In genomic region chr14:34508187-34508840, GRCm38 (mm10) we compare ENCODE assay signal across 9 mouse cellular contexts. TPM values are rescaled to one million over a fixed set of nuclear protein-coding genes. Genes with fewer than 3 reads are reported as not detected.
DNase-seq lines count a peak whose midpoint lies in the region; ATAC-seq and TF ChIP-seq lines count a peak whose summit lies in the region.
"Had no signal": no experiment of that assay in that cellular context is flagged by ENCODE, and none has a peak within 500 bp of the region (broad histone marks: within the 10 kb centered on the region; RNA-seq: fewer than 3 reads in every experiment).

No protein-coding gene starts in this region.

- peak; percentile 51; the same call in 1 of the 2 replicates for ATAC-seq in hindbrain, embryonic 14.5 days (ENCODE audit: low FRiP score)
- no peak for ATAC-seq in hindbrain, embryonic 16.5 days
- peak; percentile 81 for ATAC-seq in forebrain, embryonic 13.5 days
- ATAC-seq in midbrain, embryonic 13.5 days, result peak; percentile 67

- no peak for DNase-seq in hindbrain, embryonic 14.5 days (ENCODE audit: low spot score)
- peak; percentile 85 for DNase-seq in MN1 (ENCODE audit: low spot score)
- DNase-seq in kidney, postnatal 10 days, result no peak
- DNase-seq in left cerebral cortex, postnatal 10 days (ENCODE audit: extremely low spot score in 1 of 2, low spot score in 2 of 2), result no peak
- no peak for DNase-seq in thymus, adult 2 months
- DNase-seq: lung, postnatal 36 days had no signal

- no peak overlapping the region for H3K9ac ChIP-seq in hindbrain, embryonic 14.5 days
- H3K9ac ChIP-seq in hindbrain, embryonic 16.5 days (ENCODE audit: low read depth, low read length), result no peak overlapping the region
- H3K9ac ChIP-seq in forebrain, embryonic 13.5 days, result no peak overlapping the region
- H3K9ac ChIP-seq in midbrain, embryonic 13.5 days (replicated peaks), result 0 out of 2 replicates have a peak overlapping the region, but pooled peaks have one; percentile 39

- 0 out of 2 replicates have a peak overlapping the region, but pooled peaks have one; percentile 14 for H3K27ac ChIP-seq in hindbrain, embryonic 14.5 days
- H3K27ac ChIP-seq in hindbrain, embryonic 16.5 days (ENCODE audit: low read depth, low read length), result no peak overlapping the region
- H3K27ac ChIP-seq in forebrain, embryonic 13.5 days, result peak overlapping the region; percentile 37
- H3K27ac ChIP-seq in midbrain, embryonic 13.5 days, result peak overlapping the region; percentile 47; the same call in 1 of the 2 replicates
- H3K27ac ChIP-seq in thymus, adult 2 months (ENCODE audit: control insufficient read depth, insufficient read depth, low read length), result no peak overlapping the region

- no peak overlapping the region for H3K4me3 ChIP-seq in hindbrain, embryonic 14.5 days (replicated peaks; ENCODE audit: low read length)
- H3K4me3 ChIP-seq in hindbrain, embryonic 16.5 days (ENCODE audit: low read length), result no peak overlapping the region
- no peak overlapping the region for H3K4me3 ChIP-seq in forebrain, embryonic 13.5 days
- H3K4me3 ChIP-seq in midbrain, embryonic 13.5 days (replicated peaks), result no peak overlapping the region
- no peak overlapping the region for H3K4me3 ChIP-seq in thymus, adult 2 months (ENCODE audit: control insufficient read depth, insufficient read depth, low read length)

- no peaks in the 10 kb centered on the region for H3K27me3 ChIP-seq in hindbrain, embryonic 14.5 days (ENCODE audit: control insufficient read depth, insufficient read depth, low read length)
- H3K27me3 ChIP-seq in hindbrain, embryonic 16.5 days (replicated peaks; ENCODE audit: control insufficient read depth, insufficient read depth, low read length), result no peaks in the 10 kb centered on the region
- H3K27me3 ChIP-seq in forebrain, embryonic 13.5 days, result no peaks in the 10 kb centered on the region
- H3K27me3 ChIP-seq in midbrain, embryonic 13.5 days, result no peaks in the 10 kb centered on the region
- H3K27me3 ChIP-seq in thymus, adult 2 months (ENCODE audit: control insufficient read depth, insufficient read depth, low read length), result peaks cover 4% of the 10 kb centered on the region; the same call in 1 of the 2 replicates

- TF ChIP-seq CTCF in thymus, adult 2 months (IDR thresholded peaks at IDR 0.05; ENCODE audit: borderline replicate concordance, control insufficient read depth, extremely low read depth, insufficient read depth, low read length, poor library complexity), result no peak

- intact Hi-C loops in left cerebral cortex, postnatal 10 days (cut with DNase I), result no loop called here

- 0 out of 2 replicates have a peak, but pooled peaks cover 10% of the 10 kb centered on the region for H3K4me1 ChIP-seq in hindbrain, embryonic 14.5 days (replicated peaks; ENCODE audit: control insufficient read depth, insufficient read depth, low read length)
- peaks cover 4% of the 10 kb centered on the region for H3K4me1 ChIP-seq in hindbrain, embryonic 16.5 days (ENCODE audit: control insufficient read depth, insufficient read depth, low read depth, low read length)
- H3K4me1 ChIP-seq in forebrain, embryonic 13.5 days, result peaks cover 26% of the 10 kb centered on the region
- H3K4me1 ChIP-seq in midbrain, embryonic 13.5 days (replicated peaks), result peaks cover 24% of the 10 kb centered on the region
- H3K4me1 ChIP-seq in thymus, adult 2 months (replicated peaks; ENCODE audit: control insufficient read depth, insufficient read depth, low read length), result no peaks in the 10 kb centered on the region

- no peaks in the 10 kb centered on the region for H3K36me3 ChIP-seq in hindbrain, embryonic 14.5 days (replicated peaks; ENCODE audit: control insufficient read depth, insufficient read depth)
- no peaks in the 10 kb centered on the region for H3K36me3 ChIP-seq in hindbrain, embryonic 16.5 days (ENCODE audit: control insufficient read depth, insufficient read depth, low read length)
- no peaks in the 10 kb centered on the region for H3K36me3 ChIP-seq in forebrain, embryonic 13.5 days (ENCODE audit: poor library complexity, severe bottlenecking)
- no peaks in the 10 kb centered on the region for H3K36me3 ChIP-seq in midbrain, embryonic 13.5 days
- no peaks in the 10 kb centered on the region for H3K36me3 ChIP-seq in thymus, adult 2 months (ENCODE audit: control insufficient read depth, insufficient read depth, low read length)

- WGBS in hindbrain, embryonic 14.5 days, result 26% methylated on average over 4 of the region's 4 CpGs
- 28% methylated on average over 4 of the region's 4 CpGs for WGBS in hindbrain, embryonic 16.5 days
- 33% methylated on average over 4 of the region's 4 CpGs for WGBS in forebrain, embryonic 13.5 days
- 33% methylated on average over 4 of the region's 4 CpGs for WGBS in midbrain, embryonic 13.5 days
- 54% methylated on average over 4 of the region's 4 CpGs for WGBS in thymus, adult 2 months

- no peaks in the 10 kb centered on the region for H3K9me3 ChIP-seq in hindbrain, embryonic 14.5 days (ENCODE audit: control insufficient read depth, low read length)
- H3K9me3 ChIP-seq in hindbrain, embryonic 16.5 days (ENCODE audit: control insufficient read depth, low read length), result no peaks in the 10 kb centered on the region
- H3K9me3 ChIP-seq in forebrain, embryonic 13.5 days (replicated peaks), result no peaks in the 10 kb centered on the region
- H3K9me3 ChIP-seq in midbrain, embryonic 13.5 days, result no peaks in the 10 kb centered on the region

- TF ChIP-seq POLR2A in thymus, adult 2 months (IDR thresholded peaks at IDR 0.05; ENCODE audit: control insufficient read depth, extremely low read depth, insufficient read depth, low read length, poor library complexity), result no peak

- H3K4me2 ChIP-seq in hindbrain, embryonic 14.5 days (replicated peaks), result no peak overlapping the region
- H3K4me2 ChIP-seq in hindbrain, embryonic 16.5 days (ENCODE audit: low read length), result no peak overlapping the region
- H3K4me2 ChIP-seq in forebrain, embryonic 13.5 days, result no peak overlapping the region
- no peak overlapping the region for H3K4me2 ChIP-seq in midbrain, embryonic 13.5 days (replicated peaks)

RNA-seq across cellular contexts. Expression of gene Bmpr1a, which starts 5.2 kb away (rescaled TPM):
- polyA plus RNA-seq in hindbrain, embryonic 14.5 days (2014; fragmentation: Nextera tagmentation; extraction: Ambion mirVana), result 25.7 and 26.3 TPM in 2 replicates
- 11.1 and 19.0 TPM in 2 replicates for polyA plus RNA-seq in hindbrain, embryonic 16.5 days (2015; fragmentation: Nextera tagmentation; extraction: Ambion mirVana)
- polyA plus RNA-seq in forebrain, embryonic 13.5 days (2015; fragmentation: Nextera tagmentation; extraction: Ambion mirVana), result 24.9 and 25.5 TPM in 2 replicates
- 18.1 and 21.4 TPM in 2 replicates for polyA plus RNA-seq in midbrain, embryonic 13.5 days (2015; fragmentation: Nextera tagmentation; extraction: Ambion mirVana)
- 10 to 100 TPM; 34.7 to 37.3 TPM for total RNA-seq in left cerebral cortex, postnatal 10 days (2021)
- polyA plus RNA-seq in thymus, adult 2 months (2012; rRNA removed), result 2.0 and 3.1 TPM in 2 replicates

RNA-seq across cellular contexts. Expression of gene 9230112D13Rik, which starts 14.3 kb away (rescaled TPM):
- not detected in 2 replicates for polyA plus RNA-seq in hindbrain, embryonic 14.5 days (2014; fragmentation: Nextera tagmentation; extraction: Ambion mirVana)
- not detected in 2 replicates for polyA plus RNA-seq in hindbrain, embryonic 16.5 days (2015; fragmentation: Nextera tagmentation; extraction: Ambion mirVana)
- polyA plus RNA-seq in forebrain, embryonic 13.5 days (2015; fragmentation: Nextera tagmentation; extraction: Ambion mirVana), result not detected in 2 replicates
- not detected in 2 replicates for polyA plus RNA-seq in midbrain, embryonic 13.5 days (2015; fragmentation: Nextera tagmentation; extraction: Ambion mirVana)
- total RNA-seq in left cerebral cortex, postnatal 10 days (2021), result not detected
- not detected in 2 replicates for polyA plus RNA-seq in thymus, adult 2 months (2012; rRNA removed)

Comparison
In these comparisons a context has a peak if more than half of its experiments do, and no peak if none do; other contexts are left out.
1. H3K27ac ChIP-seq: peak in hindbrain, embryonic 14.5 days (single experiment), forebrain, embryonic 13.5 days (single experiment) and midbrain, embryonic 13.5 days (single experiment); none in hindbrain, embryonic 16.5 days (single experiment) and thymus, adult 2 months (single experiment).